Mouse (Mus musculus): Measurements from ENCODE around the gene Kdm8. TPM values are rescaled to one million over a fixed set of nuclear protein-coding genes. Genes with fewer than 3 reads are reported as not detected.

Gene Kdm8
- total RNA-seq, 2 experiments from 2014 or later: 3.4 to 3.8 TPM

DNA sequence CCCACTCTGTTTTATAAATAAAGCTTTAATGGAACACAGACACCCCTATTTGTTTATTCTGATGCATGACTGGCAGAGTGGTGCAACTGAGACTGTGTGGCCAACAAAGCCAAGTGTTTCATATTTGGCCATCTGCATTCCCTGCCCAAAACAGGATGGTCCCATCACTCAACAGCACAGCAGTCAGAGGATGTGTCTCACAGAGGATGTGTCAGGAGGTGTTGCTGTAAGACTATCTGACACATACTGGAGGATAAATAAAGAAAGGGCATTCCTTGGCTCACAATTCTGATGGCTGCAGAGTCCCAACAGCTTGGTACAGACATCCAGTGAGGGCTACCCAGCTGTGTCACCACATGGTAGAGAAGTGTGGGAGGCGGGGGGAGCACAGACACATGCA is 6.2 kb downstream of the Kdm8 start:
- DNase-seq (ENCODE audit: low spot score in 2 of 2): no peak

GRCm38 (mm10) chr7:125451078-125451477 is 6.6 kb downstream of the Kdm8 start:
- no peak for DNase-seq (ENCODE audit: low spot score in 2 of 2)
- intact Hi-C loops (cut with DNase I): no loop called here

More for the DNA sequence above, 6.2 kb downstream of the Kdm8 start:
- intact Hi-C loops (cut with DNase I): no loop called here

- intact Hi-C loops (cut with DNase I): no loop called here
- DNase-seq (ENCODE audit: low spot score in 2 of 2): no peak
Measured at GRCm38 (mm10) chr7:125453671-125454070, 9.2 kb downstream of the Kdm8 start.

DNA sequence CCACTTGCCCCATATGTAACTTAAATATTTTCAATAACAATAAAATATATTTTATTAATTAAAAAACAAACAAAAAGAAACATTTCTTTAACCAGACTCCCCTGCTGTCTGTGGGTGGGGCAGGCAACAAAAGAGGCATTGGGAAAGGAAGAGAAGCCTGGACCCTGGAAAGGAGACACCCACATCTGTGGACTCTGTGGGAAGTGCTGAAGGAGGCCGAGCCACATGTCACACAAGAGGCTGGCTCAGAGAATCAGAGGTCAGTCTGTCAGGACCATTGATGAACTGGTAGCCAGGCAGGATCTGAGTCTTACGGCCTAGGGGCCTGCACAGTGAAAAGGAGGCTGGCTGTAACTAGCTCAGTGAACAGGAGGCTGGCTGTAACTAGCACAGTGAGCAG is 17.7 kb downstream of the Kdm8 start:
- intact Hi-C loops (cut with DNase I): no loop called here
- DNase-seq (ENCODE audit: low spot score in 2 of 2): no peak

DNA sequence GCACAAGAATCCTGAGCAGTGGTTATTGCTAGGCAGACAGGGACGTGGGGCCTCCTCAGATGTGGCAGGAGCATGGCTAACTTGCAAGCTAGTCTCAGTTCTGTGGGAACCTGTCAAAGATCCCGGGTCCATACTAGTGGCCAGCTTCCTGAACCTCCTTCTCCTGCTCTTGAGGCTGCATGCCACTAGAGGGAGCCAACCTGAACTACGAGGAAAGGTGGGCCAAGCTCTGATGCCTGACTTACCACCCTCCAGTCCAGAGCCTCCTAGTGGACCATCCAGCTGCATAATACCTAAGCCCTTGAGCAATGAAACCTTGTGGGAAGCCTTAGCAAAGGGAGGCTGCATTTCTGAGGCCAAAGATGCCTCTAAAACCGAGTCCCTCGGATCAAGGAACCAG is 25.5 kb downstream of the Kdm8 start:
- intact Hi-C loops (cut with DNase I): loop anchor here (1.0 kb wide), 1 partner anchor 169 kb away; no protein-coding TSS in a partner anchor
- peak; percentile 57 to 76 for DNase-seq (ENCODE audit: low spot score in 2 of 2)

GRCm38 (mm10) chr7:125470901-125471300 is 26.4 kb downstream of the Kdm8 start:
- intact Hi-C loops (cut with DNase I): loop anchor here (1.0 kb wide), 1 partner anchor 168 kb away; no protein-coding TSS in a partner anchor
- no peak for DNase-seq (ENCODE audit: low spot score in 2 of 2)

GRCm38 (mm10) chr7:125471991-125472741 is 27.7 kb downstream of the Kdm8 start:
- intact Hi-C loops (cut with DNase I): loop anchor here (1.0 kb wide), 1 partner anchor 109 kb away; no protein-coding TSS in a partner anchor
- peak; percentile 84 to 85 for DNase-seq (ENCODE audit: low spot score in 2 of 2)

GRCm38 (mm10) chr7:125474535-125474934 is 30.1 kb downstream of the Kdm8 start:
- no peak for DNase-seq (ENCODE audit: low spot score in 2 of 2)
- intact Hi-C loops (cut with DNase I): no loop called here

DNA sequence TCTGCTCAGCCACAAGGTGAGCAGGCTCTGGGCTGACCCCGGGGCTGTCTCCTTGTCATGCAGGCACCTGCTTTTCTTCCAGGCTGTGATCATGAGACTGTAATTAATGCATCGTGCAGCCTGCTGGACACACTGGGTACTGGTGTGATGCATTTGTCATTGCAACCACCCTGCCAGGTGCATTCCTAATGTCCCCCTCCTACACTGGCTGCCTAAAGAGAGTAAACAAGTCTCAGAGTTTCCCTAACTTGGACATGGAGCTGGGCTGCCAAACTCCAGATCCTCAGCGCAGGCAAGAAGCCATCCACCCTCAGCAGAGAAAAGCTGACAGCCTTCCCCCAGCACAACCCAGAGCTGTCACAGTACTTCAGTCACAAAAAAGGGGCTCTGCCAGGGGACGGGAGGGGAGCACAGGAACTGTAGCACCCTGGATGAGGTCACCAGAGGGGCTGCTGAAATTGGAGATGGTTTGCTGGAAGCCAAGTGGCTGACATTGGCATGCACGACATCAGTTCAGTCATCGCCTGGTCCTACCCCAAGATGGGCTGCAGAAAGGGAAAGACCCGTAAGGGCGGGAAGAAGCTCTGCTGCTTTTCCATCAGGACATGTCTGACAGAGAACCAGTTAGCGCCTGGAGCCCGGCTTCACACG is 31.2 kb downstream of the Kdm8 start:
- intact Hi-C loops (cut with DNase I): no loop called here
- no peak for DNase-seq (ENCODE audit: low spot score in 2 of 2)

GRCm38 (mm10) chr7:125478391-125478984 is 34.0 kb downstream of the Kdm8 start:
- DNase-seq (ENCODE audit: low spot score in 2 of 2): no peak
- intact Hi-C loops (cut with DNase I): no loop called here

- no peak for DNase-seq (ENCODE audit: low spot score in 2 of 2)
- intact Hi-C loops (cut with DNase I): no loop called here
Measured at GRCm38 (mm10) chr7:125480518-125480917, 36.0 kb downstream of the Kdm8 start.

- intact Hi-C loops (cut with DNase I): no loop called here
- no peak for DNase-seq (ENCODE audit: low spot score in 2 of 2)
Measured at GRCm38 (mm10) chr7:125482339-125482738, 37.9 kb downstream of the Kdm8 start.

GRCm38 (mm10) chr7:125482886-125483285 is 38.4 kb downstream of the Kdm8 start:
- DNase-seq (ENCODE audit: low spot score in 2 of 2): no peak
- intact Hi-C loops (cut with DNase I): no loop called here

DNA sequence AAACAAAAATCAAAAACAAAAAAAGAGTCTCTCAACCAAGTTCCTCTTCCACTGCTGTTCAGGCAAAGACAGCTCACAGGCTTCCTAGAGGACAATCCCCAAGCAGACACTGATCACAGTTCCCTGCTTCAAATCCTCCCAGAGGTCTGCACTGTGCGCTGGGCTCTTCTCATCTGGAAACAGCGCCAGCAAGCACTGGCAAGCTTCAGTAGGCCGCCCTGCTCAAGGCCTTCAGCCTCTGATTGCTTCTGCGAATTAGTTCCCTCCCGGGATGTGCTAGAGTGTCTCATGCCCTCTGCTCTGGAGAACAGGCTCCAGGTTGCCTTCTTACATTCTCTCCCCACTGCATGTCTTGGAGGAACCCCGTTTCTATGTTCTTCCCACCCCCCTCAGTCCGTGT is 40.3 kb downstream of the Kdm8 start:
- intact Hi-C loops (cut with DNase I): no loop called here
- no peak for DNase-seq (ENCODE audit: low spot score in 2 of 2)

DNA sequence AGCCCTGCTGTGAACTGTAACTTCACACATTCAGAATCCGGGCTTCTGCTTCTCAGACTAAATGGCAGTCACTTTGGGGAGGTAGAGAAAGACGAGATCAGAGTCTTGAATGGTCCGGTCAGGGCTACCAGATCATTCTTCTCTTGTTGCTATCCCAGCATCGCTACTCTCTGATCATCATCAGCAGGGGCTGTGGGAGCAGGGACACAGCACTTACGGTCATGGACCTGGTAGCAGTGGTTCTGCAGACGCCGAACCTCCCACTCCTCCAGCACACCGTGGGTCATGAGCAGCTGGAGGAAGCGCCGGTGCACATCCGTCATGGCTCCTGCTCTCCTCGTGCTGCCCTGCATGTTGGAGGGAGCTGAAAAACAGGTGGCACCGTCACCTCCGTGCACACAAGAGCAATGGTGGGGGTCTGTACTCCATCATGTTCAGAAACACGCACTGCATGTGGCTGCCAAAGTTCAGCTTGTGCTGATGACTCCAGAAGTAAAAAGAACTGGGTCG is 41.7 kb downstream of the Kdm8 start:
- intact Hi-C loops (cut with DNase I): no loop called here
- no peak for DNase-seq (ENCODE audit: low spot score in 2 of 2)

DNA sequence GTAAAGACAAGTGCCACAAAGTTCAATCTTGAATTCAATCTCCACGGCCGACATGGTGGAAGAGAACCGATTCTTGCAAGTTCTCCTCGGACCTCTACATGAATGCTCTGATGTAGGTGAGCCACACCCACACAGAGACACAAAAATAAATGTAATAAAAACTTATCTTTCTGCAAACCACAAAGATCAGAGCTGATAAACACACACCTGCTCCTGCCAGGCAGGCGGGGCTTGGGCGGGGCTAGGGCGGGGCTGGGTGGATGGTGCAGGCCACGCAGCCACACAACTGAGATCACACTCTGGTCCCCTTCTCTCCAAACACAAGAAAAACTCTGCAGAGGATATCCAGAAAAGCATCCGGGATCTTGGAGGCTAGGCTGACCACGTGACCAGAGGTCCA is 42.6 kb downstream of the Kdm8 start:
- intact Hi-C loops (cut with DNase I): no loop called here
- DNase-seq (ENCODE audit: low spot score in 2 of 2): no peak

- intact Hi-C loops (cut with DNase I): no loop called here
- no peak for DNase-seq (ENCODE audit: low spot score in 2 of 2)
Measured at GRCm38 (mm10) chr7:125488706-125489105, 44.2 kb downstream of the Kdm8 start.

GRCm38 (mm10) chr7:125489636-125490035 is 45.2 kb downstream of the Kdm8 start:
- intact Hi-C loops (cut with DNase I): no loop called here
- DNase-seq (ENCODE audit: low spot score in 2 of 2): no peak

- intact Hi-C loops (cut with DNase I): no loop called here
- peak; percentile 97 for DNase-seq (ENCODE audit: low spot score in 2 of 2)
Measured at GRCm38 (mm10) chr7:125490947-125491735, 46.7 kb downstream of the Kdm8 start, which contains the start of gene Nsmce1. TSS of gene Nsmce1 (minus strand) at chr7:125491596.
